Mouse (Mus musculus) testis, adult 2 months (tissue): Measurements from ENCODE around the gene Lgi4. TPM values are rescaled to one million over a fixed set of nuclear protein-coding genes. Genes with fewer than 3 reads are reported as not detected.

ENCODE experiments used
- H3K27ac ChIP-seq: fragments of 200-500 bp; 2 replicates; pipeline ENCODE4 v1.5.1; 2012; ENCODE audit warnings: low read depth, low read length; ENCODE audit not compliant: control insufficient read depth, insufficient read depth
- H3K27me3 ChIP-seq: fragments of 200-500 bp; 2 replicates; pipeline ENCODE4 v1.6.1; 2012; ENCODE audit warnings: mild to moderate bottlenecking, low read length, moderate library complexity; ENCODE audit not compliant: control insufficient read depth, insufficient read depth
- H3K36me3 ChIP-seq: fragments of 200-500 bp; 2 replicates; pipeline ENCODE4 v1.6.1; 2012; ENCODE audit warnings: mild to moderate bottlenecking, low read length; ENCODE audit not compliant: control insufficient read depth, insufficient read depth
- H3K4me1 ChIP-seq: fragments of 200-500 bp; 2 replicates; pipeline ENCODE4 v1.6.1; 2012; ENCODE audit warnings: low read length; ENCODE audit not compliant: control insufficient read depth, insufficient read depth
- H3K4me3 ChIP-seq: fragments of 200-500 bp; 2 replicates; pipeline ENCODE4 v1.5.1; 2012; ENCODE audit warnings: low read depth, mild to moderate bottlenecking, low read length, moderate library complexity, mixed read lengths; ENCODE audit not compliant: control insufficient read depth
- CTCF ChIP-seq: fragments of 200-500 bp; IDR thresholded peaks from 2 replicates; pipeline ENCODE4 v1.5.1; 2012; ENCODE audit warnings: low read depth, mild to moderate bottlenecking, inconsistent platforms, low read length, moderate library complexity; ENCODE audit not compliant: control insufficient read depth, insufficient read depth, insufficient replicate concordance
- POLR2A ChIP-seq: fragments of 200-500 bp; IDR thresholded peaks from 2 replicates; pipeline ENCODE4 v1.6.1; 2012; ENCODE audit warnings: low read depth, mild to moderate bottlenecking, inconsistent platforms, low read length, moderate library complexity; ENCODE audit not compliant: control insufficient read depth
- polyA plus RNA-seq: library from polyadenylated mRNA; depleted of rRNA; stranded (reverse); fragments of >200 nt; gene quantifications from 2 replicates; pipeline ENCODE4 v1.2.3, GENCODE M21; 2012

Gene Lgi4
- polyA plus RNA-seq, 1 experiment, result 2.0 TPM

- H3K4me3 ChIP-seq, result peak overlapping the region; percentile 54
- no peaks in the 10 kb centered on the region; the same call in 1 of the 2 replicates for H3K4me1 ChIP-seq
- no peak overlapping the region for H3K27ac ChIP-seq
- no peaks in the 10 kb centered on the region for H3K36me3 ChIP-seq
- TF ChIP-seq CTCF (peak; percentile 41; the same call in 1 of the 2 replicates), POLR2A (no peak)
- H3K27me3 ChIP-seq, result no peaks in the 10 kb centered on the region
These were observed 39.8 kb downstream of the Lgi4 start for GRCm38 (mm10) chr7:31098697-31099611.

DNA sequence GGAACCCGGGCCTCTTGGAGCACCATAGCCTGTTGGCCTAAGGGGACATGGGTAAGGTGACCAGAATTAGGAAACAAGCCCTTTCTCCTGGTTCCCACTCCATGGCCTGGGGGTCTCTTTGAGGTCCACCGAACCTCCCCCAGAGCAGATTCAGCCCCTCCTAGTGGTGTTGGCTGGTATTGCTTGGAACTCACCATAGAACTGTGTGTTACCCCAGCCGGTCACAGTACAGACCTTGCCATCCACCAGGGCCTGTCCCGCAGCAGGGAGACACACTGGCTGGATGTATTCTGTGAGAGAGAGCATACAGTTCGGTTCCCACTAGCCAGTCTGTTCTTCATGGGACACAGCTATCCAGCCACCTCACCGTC is 40.5 kb downstream of the Lgi4 start:
- Histone ChIP-seq H3K27ac (no peak overlapping the region), H3K27me3 (no peaks in the 10 kb centered on the region), H3K4me3 (no peak overlapping the region; the same call in 1 of the 2 replicates), H3K36me3 (no peaks in the 10 kb centered on the region), H3K4me1 (no peaks in the 10 kb centered on the region; the same call in 1 of the 2 replicates)
- no peak for TF ChIP-seq POLR2A
- no peak; the same call in 1 of the 2 replicates for TF ChIP-seq CTCF

DNA sequence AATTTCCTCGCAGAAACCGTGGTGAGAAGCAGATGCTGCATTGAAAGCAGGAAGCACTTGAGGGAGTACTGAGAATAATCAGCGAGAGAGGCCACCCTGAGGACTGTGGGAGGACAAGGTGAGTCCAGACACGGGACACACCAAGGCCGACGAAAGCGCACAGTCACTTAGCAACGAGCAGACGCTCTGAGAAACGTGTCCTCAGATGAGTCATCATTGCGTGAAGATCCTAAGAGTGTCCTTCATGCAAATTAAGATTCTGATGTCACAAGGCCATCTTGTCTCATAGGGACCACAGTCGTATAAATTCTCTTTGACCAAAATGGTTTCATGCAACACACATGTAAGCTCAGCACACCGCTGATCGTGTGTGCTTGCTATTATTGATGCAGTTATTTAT is 41.6 kb downstream of the Lgi4 start:
- Histone ChIP-seq H3K4me1 (no peaks in the 10 kb centered on the region; the same call in 1 of the 2 replicates), H3K4me3 (no peak overlapping the region), H3K27ac (no peak overlapping the region), H3K27me3 (no peaks in the 10 kb centered on the region), H3K36me3 (no peaks in the 10 kb centered on the region)
- TF ChIP-seq POLR2A, result no peak

DNA sequence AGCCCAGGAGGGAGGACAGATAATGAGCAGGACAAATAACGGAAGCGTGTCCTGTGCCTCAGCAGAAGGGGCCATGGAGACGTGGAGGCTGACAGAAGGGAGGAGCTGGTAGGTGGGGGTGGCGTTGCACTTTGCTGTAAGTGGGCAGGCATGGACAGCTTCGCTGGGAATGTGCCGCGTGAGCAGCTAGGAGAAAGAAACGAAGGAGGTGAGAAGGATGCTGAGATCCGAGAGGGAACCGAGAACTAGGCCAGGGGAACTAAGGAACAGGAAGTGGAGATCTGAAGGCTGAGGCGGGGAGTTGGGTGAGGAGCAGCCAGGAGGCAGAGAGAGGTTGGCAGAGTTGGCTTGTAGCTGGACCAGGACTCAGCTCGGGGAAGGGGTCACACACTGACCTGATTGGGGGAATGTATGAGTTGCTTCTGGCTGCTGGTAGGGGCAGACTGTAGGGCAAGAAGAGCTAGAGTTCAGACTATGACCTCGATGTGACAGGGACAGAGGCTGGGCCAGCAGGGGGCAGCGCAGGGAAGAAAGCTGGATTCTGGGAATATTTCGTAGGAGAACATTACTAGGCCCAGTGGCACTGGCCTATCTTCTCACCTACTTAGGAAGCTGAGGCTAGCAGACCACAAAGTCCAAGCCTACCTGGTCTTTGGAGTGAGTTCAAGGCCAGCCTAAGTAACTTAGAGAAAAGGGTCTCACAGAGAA is 46.1 kb downstream of the Lgi4 start:
- H3K4me3 ChIP-seq, result no peak overlapping the region
- H3K36me3 ChIP-seq, result no peaks in the 10 kb centered on the region
- H3K27ac ChIP-seq, result no peak overlapping the region
- H3K27me3 ChIP-seq, result no peaks in the 10 kb centered on the region
- H3K4me1 ChIP-seq, result no peaks in the 10 kb centered on the region
- TF ChIP-seq POLR2A (no peak), CTCF (peak; percentile 62; the same call in 1 of the 2 replicates)

DNA sequence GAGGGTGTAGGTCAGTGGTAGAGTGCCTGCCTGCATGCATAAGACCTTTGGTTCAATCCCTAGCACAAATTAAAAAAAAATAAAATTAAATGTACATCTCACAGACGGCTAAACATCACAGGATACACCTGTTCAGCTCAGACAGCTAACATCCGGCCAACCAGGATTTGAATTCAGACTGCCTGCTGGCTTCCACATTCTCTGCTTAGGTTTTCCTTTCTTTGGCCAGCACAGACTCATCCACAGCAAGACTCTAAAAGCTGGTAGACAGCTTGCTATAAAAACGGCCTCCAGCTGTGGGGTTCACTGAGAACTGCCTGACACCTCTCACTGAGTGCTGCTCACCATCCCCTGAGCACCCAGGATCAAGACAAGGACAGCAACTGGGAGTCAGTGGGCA is 47.0 kb downstream of the Lgi4 start:
- Histone ChIP-seq H3K27me3 (no peaks in the 10 kb centered on the region), H3K27ac (no peak overlapping the region), H3K4me1 (no peaks in the 10 kb centered on the region), H3K4me3 (no peak overlapping the region), H3K36me3 (no peaks in the 10 kb centered on the region)
- TF ChIP-seq POLR2A (no peak), CTCF (no peak)

GRCm38 (mm10) chr7:31107781-31108180 is 48.6 kb downstream of the Lgi4 start:
- Histone ChIP-seq H3K4me1 (no peaks in the 10 kb centered on the region), H3K4me3 (no peak overlapping the region), H3K27ac (no peak overlapping the region), H3K36me3 (no peaks in the 10 kb centered on the region), H3K27me3 (no peaks in the 10 kb centered on the region)
- TF ChIP-seq CTCF, result no peak
- TF ChIP-seq POLR2A, result no peak

DNA sequence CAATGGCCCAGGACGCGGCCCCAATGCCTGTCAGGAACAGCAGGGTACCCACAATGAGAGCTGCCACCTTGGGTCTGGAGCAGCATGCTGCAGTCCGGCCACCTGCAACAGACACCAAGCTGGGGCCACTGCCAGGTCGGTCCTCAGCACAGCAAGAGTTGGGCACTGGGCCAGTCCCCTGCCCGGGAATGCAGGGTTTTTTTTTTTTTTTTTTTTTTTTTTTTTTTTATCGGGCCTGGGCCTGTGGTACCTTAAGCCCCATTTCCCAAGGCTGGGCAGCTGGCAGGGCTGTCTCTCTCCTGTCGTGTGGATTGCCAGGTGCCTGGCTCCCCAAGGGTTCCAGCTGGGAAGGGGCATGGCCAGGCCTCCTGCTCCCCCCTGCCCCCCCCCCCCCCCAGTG is 49.9 kb downstream of the Lgi4 start:
- H3K27ac ChIP-seq, result no peak overlapping the region
- H3K27me3 ChIP-seq, result no peaks in the 10 kb centered on the region
- H3K36me3 ChIP-seq, result no peaks in the 10 kb centered on the region
- no peaks in the 10 kb centered on the region for H3K4me1 ChIP-seq
- TF ChIP-seq CTCF (no peak), POLR2A (no peak)
- H3K4me3 ChIP-seq, result no peak overlapping the region
